Mouse (Mus musculus) CD4-positive naive resting alpha-beta T cell, adult 57 days (primary cell): ENCODE results near the gene Bphl. TPM values are rescaled to one million over a fixed set of nuclear protein-coding genes. Genes with fewer than 3 reads are reported as not detected.

Experiments
- total RNA-seq: library from RNA; stranded (reverse); gene quantifications from one replicate; pipeline ENCODE4 v1.2.4, GENCODE M21; 2023

Bphl gene
- total RNA-seq, result 19.2 TPM

GRCm38 (mm10) chr13:34037172-34038055 is at the start of gene Bphl:
Gene Bphl (plus strand): TSS chr13:34037597.

GRCm38 (mm10) chr13:34002058-34003006 is 35.1 kb upstream of the Bphl start, which contains the start of the genes Ripk1 and Serpinb6a:
Gene Ripk1 (plus strand): TSS chr13:34002363.
Gene Serpinb6a (minus strand): TSS chr13:34002794.

GRCm38 (mm10) chr13:34077492-34078271 is 40.3 kb downstream of the Bphl start, which contains the start of gene Tubb2a:
Gene Tubb2a (minus strand): TSS chr13:34078007.

Other genes starting within 250 kb of the Bphl start
- not detected for gene Serpinb6e, start 194.2 kb upstream of the Bphl start, total RNA-seq
- gene Serpinb6c, start 131.9 kb upstream of the Bphl start, total RNA-seq, result not detected
- gene Nqo2, start 72.9 kb upstream of the Bphl start, total RNA-seq, result 2.7 TPM
- gene Ripk1, start 35.2 kb upstream of the Bphl start, total RNA-seq, result 73.5 TPM
- gene Serpinb6a, start 34.8 kb upstream of the Bphl start, total RNA-seq, result 18.4 TPM
- 39.3 TPM for gene Tubb2a, start 40.4 kb downstream of the Bphl start, total RNA-seq
- gene Tubb2b, start 92.9 kb downstream of the Bphl start, total RNA-seq, result 4.6 TPM
- 36.5 TPM for gene Psmg4, start 125.4 kb downstream of the Bphl start, total RNA-seq